Mouse (Mus musculus) limb, embryonic 13.5 days (tissue): Measurements from ENCODE around the gene Camsap2. TPM values are rescaled to one million over a fixed set of nuclear protein-coding genes. Genes with fewer than 3 reads are reported as not detected.

Experiments
- ATAC-seq: fragments of 200-750 bp; cut with Nextera tagmentation; 2 replicates; pipeline ENCODE4 v1.8.0; 2017; ENCODE audit warnings: low read depth, moderate number of reproducible peaks, moderate TSS enrichment; ENCODE audit not compliant: low FRiP score
- H3K27ac ChIP-seq: fragments of 300-500 bp; sonication (generic); 2 replicates; pipeline ENCODE4 v1.5.1; 2015; ENCODE audit warnings: inconsistent platforms, mild to moderate bottlenecking, moderate library complexity
- H3K27me3 ChIP-seq: fragments of 300-500 bp; sonication (generic); 2 replicates; pipeline ENCODE4 v1.6.1; 2015; ENCODE audit warnings: mild to moderate bottlenecking, inconsistent platforms
- H3K36me3 ChIP-seq: fragments of 300-500 bp; sonication (generic); 2 replicates; pipeline ENCODE4 v1.6.1; 2015; ENCODE audit warnings: inconsistent platforms, mild to moderate bottlenecking, moderate library complexity
- H3K4me1 ChIP-seq: fragments of 300-500 bp; sonication (generic); 2 replicates; pipeline ENCODE4 v1.6.1; 2015; ENCODE audit warnings: inconsistent platforms
- H3K4me2 ChIP-seq: fragments of 300-500 bp; sonication (generic); replicated peaks from 2 replicates; pipeline ENCODE4 v1.6.1; 2015; ENCODE audit warnings: inconsistent platforms, mild to moderate bottlenecking, moderate library complexity
- H3K4me3 ChIP-seq: fragments of 300-500 bp; sonication (generic); 2 replicates; pipeline ENCODE4 v1.5.1; 2015; ENCODE audit warnings: moderate library complexity, mild to moderate bottlenecking, inconsistent platforms
- H3K9ac ChIP-seq: fragments of 300-500 bp; sonication (generic); 2 replicates; pipeline ENCODE4 v1.6.1; 2015; ENCODE audit warnings: mild to moderate bottlenecking, inconsistent platforms
- H3K9me3 ChIP-seq: fragments of 300-500 bp; sonication (generic); 2 replicates; pipeline ENCODE4 v1.6.1; 2016; ENCODE audit warnings: inconsistent platforms
- WGBS: fragments of 180-500 bp; shearing (Covaris S2); methylation state at CpG from one replicate; pipeline ENCODE4 v1.1.7; 2015; 5-methylcytosine and 5-hydroxymethylcytosine counted together
- polyA plus RNA-seq: library from polyadenylated mRNA; unstranded; fragments of >200 nt; fragmentation: Nextera tagmentation; extraction: Ambion mirVana; gene quantifications from 2 replicates; pipeline ENCODE4 v1.2.1, GENCODE M21; 2015

Gene Camsap2
- polyA plus RNA-seq, 1 experiment from 2014 or later = 9.9 TPM

DNA sequence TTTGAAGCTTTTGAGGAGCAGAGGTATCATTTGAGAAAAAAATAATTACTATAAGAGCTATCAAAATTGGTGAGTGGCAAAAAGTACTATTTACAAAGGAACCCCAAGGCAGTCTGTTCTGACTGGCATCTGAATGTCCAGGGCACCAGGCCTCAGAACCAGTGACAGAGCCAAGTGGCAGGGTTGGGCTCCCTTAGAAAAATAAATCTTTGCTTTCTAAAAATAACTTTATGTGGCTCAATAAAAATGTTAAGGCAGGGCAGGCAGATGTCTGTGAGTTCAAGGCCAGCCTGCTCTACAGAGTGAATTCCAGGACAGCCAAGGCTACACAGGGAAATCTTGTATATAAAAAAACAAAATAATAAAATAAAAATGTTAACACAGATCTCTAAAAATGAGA lies 51.9 kb downstream of the Camsap2 start:
- Histone ChIP-seq H3K9me3 (no peaks in the 10 kb centered on the region), H3K9ac (no peak overlapping the region), H3K4me2 (no peak overlapping the region), H3K4me3 (no peak overlapping the region), H3K27me3 (no peaks in the 10 kb centered on the region), H3K36me3 (peaks cover 4% of the 10 kb centered on the region), H3K27ac (no peak overlapping the region), H3K4me1 (no peaks in the 10 kb centered on the region)
- no peak for ATAC-seq

DNA sequence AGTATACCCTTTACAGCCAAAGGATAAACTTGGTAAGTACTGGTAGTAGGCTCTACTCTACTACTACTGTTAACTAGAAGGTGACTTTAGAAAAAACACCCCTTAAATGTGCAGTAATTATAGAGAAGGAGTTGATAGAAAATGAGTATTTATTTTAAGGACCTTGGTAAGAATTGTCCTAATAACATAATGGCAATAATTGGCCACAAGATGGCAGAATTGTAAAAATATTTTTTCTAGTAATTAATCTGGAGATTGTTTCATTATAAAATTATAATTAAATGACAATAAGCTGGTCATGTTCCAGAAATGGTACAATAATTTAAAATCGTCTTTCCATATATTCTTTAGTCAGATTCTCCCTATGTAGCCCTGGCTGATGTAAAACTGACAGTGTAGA lies 56.1 kb downstream of the Camsap2 start:
- Histone ChIP-seq H3K9ac (no peak overlapping the region), H3K36me3 (peaks cover 6% of the 10 kb centered on the region), H3K4me3 (no peak overlapping the region), H3K9me3 (no peaks in the 10 kb centered on the region), H3K27me3 (no peaks in the 10 kb centered on the region), H3K27ac (no peak overlapping the region), H3K4me2 (no peak overlapping the region), H3K4me1 (no peaks in the 10 kb centered on the region)
- 79% methylated on average over 1 of the region's 1 CpGs for WGBS
- no peak for ATAC-seq

DNA sequence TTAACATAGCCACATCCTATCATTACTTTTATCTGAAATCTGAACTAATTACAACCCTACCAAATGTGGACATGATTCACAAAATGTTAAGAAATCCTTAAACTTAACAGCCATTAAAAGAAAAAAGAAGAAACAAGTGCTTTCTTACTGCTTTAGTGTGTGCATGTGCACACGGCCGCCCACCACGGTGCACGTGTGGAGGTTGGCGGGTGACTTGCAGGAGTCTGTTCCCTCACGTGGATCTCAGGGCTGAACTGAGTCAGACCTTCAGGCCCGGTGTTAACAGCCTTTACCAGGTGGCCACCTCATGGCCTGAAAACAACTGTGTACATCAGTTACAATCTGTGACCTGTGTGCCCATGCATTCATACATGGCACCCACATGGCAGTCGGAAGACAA lies 68.5 kb downstream of the Camsap2 start:
- 90% methylated on average over 8 of the region's 8 CpGs for WGBS
- H3K4me1 ChIP-seq = no peaks in the 10 kb centered on the region
- H3K4me3 ChIP-seq = no peak overlapping the region
- no peak for ATAC-seq
- H3K4me2 ChIP-seq = no peak overlapping the region
- H3K27ac ChIP-seq = no peak overlapping the region
- peaks cover 91% of the 10 kb centered on the region for H3K36me3 ChIP-seq
- no peak overlapping the region for H3K9ac ChIP-seq
- no peaks in the 10 kb centered on the region for H3K27me3 ChIP-seq
- no peaks in the 10 kb centered on the region for H3K9me3 ChIP-seq

DNA sequence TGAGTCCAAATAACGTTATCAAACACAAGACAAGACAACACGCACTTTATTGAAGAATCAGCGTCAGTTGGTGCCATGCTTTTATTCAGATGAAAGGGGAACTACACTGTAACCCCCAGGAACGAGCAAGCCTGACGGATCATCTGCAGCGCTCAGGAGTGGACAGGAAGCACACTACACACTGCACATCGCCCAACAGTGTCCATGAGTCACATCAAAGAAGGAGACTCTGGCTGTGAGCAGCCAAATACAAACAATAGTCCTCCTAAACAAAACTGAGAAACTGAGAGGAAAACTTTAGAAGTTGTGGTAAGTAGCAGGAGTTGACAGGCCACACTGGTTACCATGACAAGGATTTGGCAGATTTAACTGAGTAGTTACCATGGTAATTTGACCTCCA lies 77.7 kb downstream of the Camsap2 start:
- H3K4me1 ChIP-seq = no peaks in the 10 kb centered on the region
- peaks cover 45% of the 10 kb centered on the region for H3K36me3 ChIP-seq
- H3K27ac ChIP-seq = no peak overlapping the region
- no peaks in the 10 kb centered on the region for H3K9me3 ChIP-seq
- H3K4me2 ChIP-seq = no peak overlapping the region
- H3K27me3 ChIP-seq = peaks cover 8% of the 10 kb centered on the region
- 84% methylated on average over 7 of the region's 7 CpGs for WGBS
- no peak overlapping the region for H3K4me3 ChIP-seq
- H3K9ac ChIP-seq = no peak overlapping the region
- no peak for ATAC-seq

DNA sequence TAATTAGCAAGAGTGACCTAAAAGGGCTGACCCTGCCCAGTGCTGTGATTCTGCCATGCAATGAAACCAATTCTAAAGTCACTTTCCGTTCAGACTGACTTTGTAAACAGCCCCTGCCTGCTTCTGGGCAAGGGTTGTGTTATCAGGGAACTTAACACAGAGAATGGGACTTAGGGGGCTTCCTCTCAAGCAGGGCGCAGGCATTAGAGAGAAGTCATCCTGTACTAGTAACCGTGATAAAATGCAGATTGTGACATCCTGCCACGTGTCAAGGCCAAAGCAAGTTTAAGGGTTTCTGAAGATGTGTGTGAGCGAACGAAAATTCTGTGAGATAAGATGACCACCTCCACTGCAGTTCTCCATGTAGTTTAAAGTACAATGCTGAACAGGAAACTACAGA lies 79.8 kb downstream of the Camsap2 start:
- Histone ChIP-seq H3K9me3 (no peaks in the 10 kb centered on the region), H3K4me1 (no peaks in the 10 kb centered on the region), H3K27ac (no peak overlapping the region), H3K4me3 (no peak overlapping the region), H3K36me3 (peaks cover 24% of the 10 kb centered on the region), H3K9ac (no peak overlapping the region), H3K4me2 (no peak overlapping the region), H3K27me3 (peaks cover 29% of the 10 kb centered on the region)
- no peak for ATAC-seq
- 52% methylated on average over 6 of the region's 6 CpGs for WGBS

DNA sequence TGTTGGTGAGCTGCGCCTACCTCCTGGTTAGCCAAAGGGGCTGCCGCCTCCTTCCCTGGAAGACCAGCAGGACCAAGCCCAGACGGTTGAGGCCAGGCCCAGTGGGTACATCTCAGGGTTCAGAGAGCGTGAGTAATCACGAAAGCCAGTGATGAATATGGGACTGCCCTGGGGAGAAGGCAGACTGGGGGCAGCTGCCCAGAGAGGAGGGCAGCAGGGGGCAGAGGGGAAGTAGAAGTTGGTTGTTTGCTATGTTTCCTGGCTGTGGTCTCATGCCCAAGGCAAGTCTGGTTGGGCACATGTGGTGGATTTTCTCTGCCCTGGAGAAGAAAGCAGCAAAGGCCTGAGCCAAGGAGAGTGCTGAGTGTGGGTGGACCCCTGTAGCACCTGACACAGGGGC lies 82.5 kb downstream of the Camsap2 start:
- Histone ChIP-seq H3K27me3 (peaks cover 57% of the 10 kb centered on the region), H3K9ac (no peak overlapping the region), H3K4me1 (peaks cover 11% of the 10 kb centered on the region), H3K36me3 (peaks cover 3% of the 10 kb centered on the region), H3K4me3 (no peak overlapping the region), H3K27ac (no peak overlapping the region), H3K9me3 (no peaks in the 10 kb centered on the region), H3K4me2 (no peak overlapping the region)
- 79% methylated on average over 5 of the region's 5 CpGs for WGBS
- ATAC-seq = no peak

DNA sequence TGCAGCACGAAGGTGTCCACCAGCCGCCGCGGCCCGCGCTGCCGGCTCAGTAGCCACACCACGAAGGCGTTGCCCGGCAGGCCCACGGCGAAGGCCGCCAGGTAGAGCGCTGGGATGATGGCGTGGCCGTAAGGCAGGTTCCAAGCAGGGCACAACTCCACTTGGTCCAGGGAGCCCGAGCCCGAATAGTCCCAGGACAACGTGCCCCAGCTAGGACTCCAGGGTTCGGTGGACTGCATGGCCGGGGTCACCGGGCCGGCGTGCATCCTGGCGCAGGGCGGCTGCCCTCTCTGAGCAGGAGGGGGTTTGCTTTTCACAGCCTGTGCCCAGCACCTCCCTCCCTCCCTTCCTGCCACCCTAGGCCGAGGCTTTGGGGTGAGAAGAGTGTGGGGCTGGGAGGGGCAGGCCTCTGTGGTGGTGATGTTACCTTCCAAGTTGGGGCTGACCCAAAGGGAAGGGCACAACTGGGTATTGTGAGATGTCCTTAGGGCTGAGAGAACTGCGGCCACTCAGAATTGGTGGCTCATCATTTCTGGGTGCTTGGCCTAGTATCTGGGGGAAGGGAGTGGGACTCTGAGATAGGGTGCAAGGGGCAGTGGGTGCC lies 85.2 kb downstream of the Camsap2 start, which contains the start of gene Gpr25:
TSS of gene Gpr25 (minus strand) at position 239 of the 604 bp plus-strand sequence.
- ATAC-seq = no peak
- WGBS = 9% methylated on average over 28 of the region's 28 CpGs

DNA sequence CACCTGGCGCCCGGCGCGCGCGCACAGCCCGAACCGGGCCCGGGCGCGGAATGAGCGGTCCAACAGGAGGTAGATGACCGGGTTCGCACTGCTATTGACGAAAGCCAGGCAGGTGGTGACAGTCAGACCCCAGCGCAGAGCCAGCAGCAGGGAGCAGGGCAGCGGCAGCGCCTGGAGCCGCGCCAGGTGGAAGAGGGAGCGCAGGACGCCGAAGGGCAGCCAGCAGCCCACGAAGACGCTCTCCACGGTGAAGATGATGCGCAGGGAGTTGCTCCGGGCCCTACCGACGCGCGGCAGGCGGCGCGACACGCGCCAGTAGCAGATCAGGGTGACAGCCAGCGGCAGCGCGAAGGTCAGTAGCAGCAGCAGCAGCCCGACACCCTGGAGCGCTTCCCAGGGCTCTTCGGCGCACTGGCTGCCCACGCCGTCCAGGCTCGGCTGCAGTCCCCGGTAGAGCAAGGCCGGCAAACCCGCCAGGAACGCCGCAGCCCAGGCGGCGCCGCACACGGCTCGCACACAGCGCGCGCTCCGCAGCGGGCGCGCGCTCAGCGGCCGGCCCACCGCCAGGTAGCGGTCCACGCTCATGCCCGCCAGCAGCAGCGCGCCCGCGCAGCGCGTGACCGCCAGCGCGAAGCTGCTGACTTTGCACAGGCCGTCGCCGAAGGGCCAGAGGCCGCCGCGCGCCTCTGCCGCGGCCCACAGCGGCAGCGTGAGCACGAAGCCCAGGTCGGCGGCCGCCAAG lies 85.8 kb downstream of the Camsap2 start:
- Histone ChIP-seq H3K27me3 (peaks cover 90% of the 10 kb centered on the region), H3K4me3 (peak overlapping the region; percentile 62), H3K27ac (no peak overlapping the region), H3K9ac (peak overlapping the region; percentile 75), H3K9me3 (no peaks in the 10 kb centered on the region), H3K4me2 (peak overlapping the region; percentile 94), H3K36me3 (no peaks in the 10 kb centered on the region), H3K4me1 (peaks cover 17% of the 10 kb centered on the region)
- under 1% methylated on average over 92 of the region's 95 CpGs for WGBS
- peak; percentile 80 for ATAC-seq

More for the DNA sequence above, 85.2 kb downstream of the Camsap2 start, which contains the start of gene Gpr25:
- Histone ChIP-seq H3K36me3 (no peaks in the 10 kb centered on the region), H3K9me3 (no peaks in the 10 kb centered on the region), H3K4me2 (peak within 1 kb of the TSS; percentile 94), H3K4me1 (peaks cover 13% of the 10 kb centered on the region), H3K9ac (peak within 1 kb of the TSS; percentile 75), H3K27ac (no peak within 1 kb of the TSS), H3K27me3 (peaks cover 83% of the 10 kb centered on the region), H3K4me3 (peak within 1 kb of the TSS; percentile 62)

DNA sequence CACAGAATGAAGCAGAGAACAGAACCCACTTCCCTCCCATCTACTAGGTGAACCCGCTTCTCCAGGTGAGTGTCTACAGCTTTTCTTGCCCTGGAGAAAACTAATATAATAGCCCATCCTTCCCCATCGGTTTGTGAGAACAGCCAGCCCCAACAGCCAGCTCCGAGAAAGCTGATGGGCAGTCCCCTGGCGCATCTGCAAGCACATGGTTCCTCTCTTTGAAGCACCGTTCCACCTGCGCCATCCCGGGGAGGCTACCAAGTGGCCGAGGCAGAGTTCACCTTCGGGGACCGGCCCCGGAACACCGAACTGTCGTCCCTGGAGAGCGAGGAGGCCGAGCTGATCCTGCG lies 86.4 kb downstream of the Camsap2 start:
- no peaks in the 10 kb centered on the region for H3K9me3 ChIP-seq
- WGBS = 4% methylated on average over 16 of the region's 16 CpGs
- H3K27me3 ChIP-seq = peaks cover 92% of the 10 kb centered on the region
- H3K9ac ChIP-seq = peak overlapping the region; percentile 75
- no peak; the same call in 1 of the 2 replicates for ATAC-seq
- H3K36me3 ChIP-seq = no peaks in the 10 kb centered on the region
- H3K4me2 ChIP-seq = peak overlapping the region; percentile 94
- H3K27ac ChIP-seq = no peak overlapping the region
- H3K4me1 ChIP-seq = peaks cover 17% of the 10 kb centered on the region
- H3K4me3 ChIP-seq = peak overlapping the region; percentile 62

DNA sequence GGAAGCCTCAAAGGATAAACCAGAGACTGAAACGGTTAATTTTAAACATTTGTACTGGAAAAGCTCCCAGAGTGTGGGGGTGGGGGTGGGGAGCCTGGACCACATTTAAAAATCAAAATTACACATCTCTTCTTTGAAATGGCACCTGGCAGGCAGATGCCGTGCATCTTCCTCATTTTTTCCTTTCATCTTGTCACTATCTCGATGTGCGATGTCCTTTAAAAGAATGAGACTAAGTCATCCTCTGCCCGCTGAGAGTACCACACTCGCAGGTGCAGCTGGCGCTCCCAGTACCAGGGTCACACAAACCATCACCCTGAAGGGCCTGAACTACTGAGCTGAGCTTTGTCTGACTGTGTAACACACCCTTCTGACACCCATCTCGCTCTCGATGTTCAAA lies 87.4 kb downstream of the Camsap2 start:
- no peaks in the 10 kb centered on the region for H3K9me3 ChIP-seq
- no peaks in the 10 kb centered on the region for H3K36me3 ChIP-seq
- H3K4me1 ChIP-seq = peaks cover 17% of the 10 kb centered on the region
- H3K27me3 ChIP-seq = peaks cover 86% of the 10 kb centered on the region
- H3K4me3 ChIP-seq = no peak overlapping the region
- 76% methylated on average over 9 of the region's 9 CpGs for WGBS
- ATAC-seq = no peak
- H3K4me2 ChIP-seq = no peak overlapping the region
- H3K9ac ChIP-seq = no peak overlapping the region
- no peak overlapping the region for H3K27ac ChIP-seq

DNA sequence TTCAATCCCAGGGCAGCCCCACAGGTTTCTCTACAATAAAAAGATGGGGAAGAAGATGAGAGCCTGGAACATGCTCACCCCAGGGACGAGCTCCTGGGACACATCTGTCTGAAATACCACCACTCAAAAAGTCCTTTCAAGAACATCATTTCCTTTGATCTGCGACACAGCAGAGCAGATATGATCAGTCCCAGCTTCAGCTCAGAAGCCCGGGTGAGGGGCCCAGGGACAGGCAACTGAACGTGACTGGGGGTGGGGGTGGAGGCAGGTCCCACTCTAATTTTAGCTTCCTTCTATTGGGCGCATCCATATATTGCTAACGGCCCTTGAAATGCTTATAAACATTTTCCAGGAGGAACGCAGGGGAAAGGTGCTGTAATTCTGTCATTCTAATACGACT lies 90.2 kb downstream of the Camsap2 start:
- Histone ChIP-seq H3K9me3 (no peaks in the 10 kb centered on the region), H3K9ac (no peak overlapping the region), H3K4me1 (peaks cover 14% of the 10 kb centered on the region), H3K27ac (no peak overlapping the region), H3K36me3 (no peaks in the 10 kb centered on the region), H3K27me3 (peaks cover 58% of the 10 kb centered on the region), H3K4me2 (no peak overlapping the region), H3K4me3 (no peak overlapping the region)
- no peak for ATAC-seq
- 22% methylated on average over 8 of the region's 8 CpGs for WGBS

DNA sequence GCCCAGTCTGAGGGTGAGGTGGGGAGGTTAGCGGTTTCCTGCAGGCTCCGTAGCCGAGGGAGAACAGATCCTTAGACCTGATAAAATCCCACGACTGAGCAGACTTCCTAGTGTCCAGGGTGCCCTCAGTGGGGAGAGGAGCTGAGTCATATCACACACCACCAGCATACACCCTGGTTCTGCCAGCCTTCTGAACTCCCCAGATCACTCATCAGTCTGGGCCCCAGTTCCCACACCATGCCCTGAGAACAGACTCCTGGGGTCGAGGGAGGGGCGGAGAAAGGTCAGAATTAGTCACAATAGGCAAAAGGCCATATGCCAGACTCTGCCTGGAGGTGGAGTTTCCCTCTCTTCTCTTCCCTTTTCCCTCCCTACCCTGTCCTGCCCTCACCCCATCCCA lies 90.7 kb downstream of the Camsap2 start:
- 38% methylated on average over 6 of the region's 6 CpGs for WGBS
- Histone ChIP-seq H3K9ac (no peak overlapping the region), H3K36me3 (no peaks in the 10 kb centered on the region), H3K4me3 (no peak overlapping the region), H3K4me2 (no peak overlapping the region), H3K9me3 (no peaks in the 10 kb centered on the region), H3K27me3 (peaks cover 53% of the 10 kb centered on the region), H3K4me1 (peaks cover 13% of the 10 kb centered on the region), H3K27ac (no peak overlapping the region)
- ATAC-seq = no peak
